Mouse (Mus musculus) c-Kit-negative CD71-positive TER-119-positive erythroid progenitor cells, embryonic 14.5 days (primary cell): ENCODE results near the gene Pgap3.
A peak's percentile ranks its signal among the peaks of the same experiment; 100 is the strongest.

Experiments used
- DNase-seq: peaks from one replicate; pipeline ENCODE4 v3.0.0-alpha.2; 2013; ENCODE audit warnings: low read depth, low spot score

Gene Pgap3

DNA sequence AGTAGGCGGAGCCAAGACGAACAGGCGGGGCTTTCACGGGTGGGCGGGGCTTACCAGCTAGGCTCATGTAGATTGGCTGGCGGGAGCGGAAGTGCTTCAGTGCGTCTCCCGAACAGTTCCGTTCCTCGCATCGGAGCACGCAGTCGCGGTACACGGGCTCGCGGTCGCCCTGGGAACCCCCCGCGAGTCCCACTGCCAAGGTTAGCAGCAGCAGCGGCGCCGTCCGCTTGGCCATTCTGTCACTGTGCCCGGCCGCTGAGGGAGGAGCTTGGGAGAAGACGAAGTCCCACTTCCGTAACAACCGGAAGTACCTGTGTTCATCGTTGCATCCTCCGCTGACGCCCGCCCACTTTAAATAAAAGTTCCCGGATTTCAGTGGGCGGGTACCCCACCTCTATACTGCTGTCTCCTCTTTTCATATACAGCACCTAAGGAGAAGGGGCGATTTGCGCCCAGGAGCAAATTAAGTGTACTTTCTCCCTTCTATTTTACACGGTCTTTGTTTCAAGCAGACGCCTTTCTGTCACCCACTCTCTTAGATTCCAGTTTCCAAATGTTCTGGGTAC, at the start of gene Pgap3:
Pgap3 (minus strand) TSS at position 330 of the 566 bp plus-strand sequence.
- peak; percentile 78 for DNase-seq

DNA sequence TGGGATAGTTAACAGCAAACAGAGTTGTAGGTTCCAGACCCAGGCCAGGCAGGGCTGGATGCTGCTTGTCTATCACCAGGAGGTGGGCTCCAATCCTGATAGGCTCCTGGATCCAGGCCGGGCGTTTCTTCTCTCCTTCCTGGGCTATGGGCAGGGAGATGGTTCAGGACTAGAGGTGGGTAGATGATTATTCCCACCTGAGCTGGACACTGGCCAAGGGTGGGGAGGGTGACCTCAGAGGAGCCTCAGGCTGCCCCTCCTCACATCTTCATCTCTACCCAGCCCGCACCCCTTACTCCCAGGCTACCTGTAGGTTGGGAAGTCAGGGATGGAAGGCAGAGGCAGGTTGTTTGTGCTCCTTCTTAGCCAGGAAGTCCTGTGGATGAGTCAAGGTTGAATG, 49.1 kb upstream of the Pgap3 start:
- no peak for DNase-seq

DNA sequence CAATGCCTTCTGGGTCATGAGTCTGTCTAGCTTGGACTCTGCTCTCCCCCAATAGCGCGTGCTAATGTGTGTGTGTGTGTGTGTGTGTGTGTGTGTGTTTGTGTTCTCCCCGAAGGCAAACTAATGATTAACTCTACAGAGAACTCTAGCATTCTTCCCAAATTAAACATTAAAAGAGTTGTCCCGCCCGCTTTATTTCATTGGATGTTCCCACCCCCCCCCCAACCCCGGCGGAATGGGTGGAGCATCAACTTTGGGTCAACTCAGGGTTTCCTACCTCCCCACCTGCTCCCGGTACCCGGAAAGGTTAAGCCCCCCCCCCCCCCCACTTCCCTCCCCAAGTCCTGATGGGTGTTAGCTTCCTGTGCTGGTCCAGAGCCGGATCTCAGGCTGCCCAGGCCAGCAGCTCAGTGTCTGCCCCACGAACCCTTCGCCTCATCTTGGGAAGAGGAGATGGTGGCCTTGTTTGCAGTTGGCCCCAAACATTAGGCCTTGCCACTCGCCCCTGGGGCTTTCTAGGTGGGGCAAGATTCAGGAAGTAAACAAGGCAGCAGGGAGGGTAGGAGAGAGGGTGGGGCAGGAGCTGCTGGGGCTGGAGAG, 48.0 kb upstream of the Pgap3 start:
- DNase-seq = no peak

DNA sequence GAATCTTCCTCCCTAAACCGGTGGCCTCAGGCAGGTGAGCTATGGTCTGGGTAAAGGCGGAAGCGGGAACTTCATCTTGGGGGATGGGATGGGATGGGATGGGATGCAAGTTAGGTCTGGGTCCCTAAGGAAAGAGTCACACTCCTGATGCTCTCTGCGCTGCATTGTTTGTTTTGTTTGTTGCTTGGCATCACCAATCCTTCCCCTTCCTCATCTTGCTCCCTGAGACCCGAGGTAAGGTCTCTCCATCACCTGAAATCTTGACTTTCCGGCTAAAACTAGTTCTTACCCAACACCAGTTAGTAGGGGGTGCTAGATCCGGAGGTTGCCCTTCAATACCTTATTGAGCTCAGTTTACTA, 47.2 kb upstream of the Pgap3 start:
- no peak for DNase-seq

DNA sequence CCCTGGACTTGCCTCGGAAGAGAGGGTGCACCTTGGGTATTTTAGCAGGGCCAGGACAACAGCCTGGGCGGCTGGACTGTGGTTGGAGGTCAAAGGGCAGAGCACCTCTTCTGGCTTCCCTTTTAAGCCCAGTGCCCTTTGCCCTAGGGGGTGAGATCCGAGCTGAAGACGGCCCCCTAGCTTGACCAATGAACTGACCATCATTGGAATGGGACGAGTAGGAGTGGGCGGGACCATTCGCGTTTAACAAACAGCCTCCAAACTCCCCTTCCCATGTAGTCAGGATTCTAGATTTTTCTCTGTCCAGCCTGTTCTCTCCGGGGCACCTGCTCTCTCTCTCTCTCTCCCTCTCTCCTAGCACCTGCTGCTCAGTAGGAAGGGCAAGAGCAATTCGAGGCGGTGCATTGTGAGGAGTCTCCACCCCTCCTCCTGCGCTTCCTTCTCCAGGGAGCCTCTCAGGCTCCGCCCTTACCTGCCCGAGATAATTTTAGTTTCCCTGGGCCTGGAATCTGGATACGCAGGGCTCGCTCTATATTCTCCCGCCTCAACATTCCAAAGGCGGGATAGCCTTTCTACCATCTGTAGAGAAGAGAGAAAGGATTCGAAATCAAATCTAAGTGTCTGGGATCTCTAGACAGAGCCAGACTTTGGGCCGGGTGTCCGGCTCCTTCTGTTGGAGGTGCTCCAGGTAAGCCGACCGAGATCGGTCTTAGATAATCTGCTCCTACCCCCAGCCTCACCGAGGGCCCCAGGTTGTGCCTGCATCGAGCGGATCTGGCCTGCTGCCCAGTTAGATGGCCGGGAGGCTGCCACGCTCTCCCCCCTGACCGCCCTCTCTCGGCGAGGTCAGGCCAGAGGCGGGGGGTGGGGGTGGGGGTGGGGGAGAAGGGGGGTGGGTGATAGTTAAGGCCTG, 46.5 kb upstream of the Pgap3 start:
- no peak for DNase-seq

DNA sequence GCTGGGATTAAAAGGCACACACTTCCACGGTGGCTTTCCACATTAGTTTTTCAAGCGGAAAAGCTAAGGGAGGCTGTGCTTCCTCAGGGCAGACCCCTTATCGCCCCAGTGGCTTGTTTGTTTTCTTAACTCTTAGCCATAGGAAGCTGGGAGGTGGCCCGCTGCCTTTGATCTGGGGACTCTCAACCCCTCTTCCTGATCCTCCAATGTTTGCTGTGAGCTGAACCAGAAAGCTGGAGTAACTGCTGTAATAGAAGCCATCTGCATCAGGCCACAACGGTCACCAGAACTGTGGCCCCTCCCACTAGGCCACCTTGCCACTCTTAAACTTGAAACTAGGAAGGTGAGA, 45.9 kb upstream of the Pgap3 start, which contains the start of gene Grb7:
Grb7 (plus strand) TSS at position 182 of the 349 bp plus-strand sequence.
- no peak for DNase-seq

DNA sequence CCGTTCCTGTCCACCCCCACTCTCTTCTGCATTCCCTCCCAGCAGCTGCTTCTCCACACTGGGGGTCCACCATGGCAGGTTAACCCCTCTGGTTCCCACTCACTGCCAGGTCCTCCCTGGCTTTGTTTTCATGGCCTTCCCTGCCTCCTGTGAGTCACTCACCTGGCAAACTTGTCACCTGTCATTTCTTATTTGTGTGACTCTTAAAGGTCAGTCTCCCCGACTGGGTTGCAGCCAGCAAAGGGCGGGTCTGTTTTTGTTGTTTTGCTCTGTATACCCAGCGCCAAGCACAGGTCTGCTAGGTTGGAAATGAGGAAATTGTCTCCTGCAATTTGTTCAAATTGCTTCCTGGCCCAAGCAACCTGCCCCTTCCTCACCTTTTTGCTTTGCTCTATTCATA, 45.4 kb upstream of the Pgap3 start:
- DNase-seq = no peak

DNA sequence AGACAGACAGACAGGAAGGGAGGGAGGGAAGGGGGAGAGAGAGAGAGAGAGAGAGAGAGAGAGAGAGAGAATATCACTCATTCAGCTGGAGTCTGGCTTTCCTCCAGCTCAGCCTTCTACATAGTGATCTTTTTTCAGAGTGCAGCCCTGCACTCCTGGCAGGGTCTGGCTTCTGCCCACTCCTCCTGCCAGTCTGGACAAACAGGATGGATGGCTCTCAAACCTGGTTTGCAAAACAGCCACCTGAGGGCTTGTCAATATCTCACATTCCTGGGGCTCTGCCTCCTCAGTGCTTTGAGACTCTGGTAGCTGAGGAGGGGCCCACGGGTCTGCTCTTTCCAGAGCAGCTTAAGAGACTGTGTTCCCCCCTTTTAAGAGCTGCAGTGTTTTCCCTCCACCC, 44.9 kb upstream of the Pgap3 start:
- no peak for DNase-seq

DNA sequence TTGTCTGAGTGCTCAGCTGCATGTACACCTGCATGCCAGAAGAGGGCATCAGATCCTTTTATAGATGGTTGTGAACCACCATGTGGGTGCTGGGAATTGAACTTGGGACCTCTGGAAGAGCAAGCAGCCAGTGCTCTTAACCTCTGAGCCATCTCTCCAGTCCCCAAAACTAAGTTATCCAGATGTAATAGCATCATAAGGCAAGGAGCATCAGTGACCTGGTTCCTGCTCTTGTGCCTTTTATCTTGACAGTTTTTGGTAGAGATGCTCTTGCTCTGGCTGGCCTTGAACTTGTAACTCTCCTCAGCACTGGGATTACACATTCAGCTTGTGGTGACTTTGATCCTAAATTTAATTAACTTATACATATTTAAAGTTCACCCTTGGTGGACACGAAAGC, 43.4 kb upstream of the Pgap3 start:
- no peak for DNase-seq

DNA sequence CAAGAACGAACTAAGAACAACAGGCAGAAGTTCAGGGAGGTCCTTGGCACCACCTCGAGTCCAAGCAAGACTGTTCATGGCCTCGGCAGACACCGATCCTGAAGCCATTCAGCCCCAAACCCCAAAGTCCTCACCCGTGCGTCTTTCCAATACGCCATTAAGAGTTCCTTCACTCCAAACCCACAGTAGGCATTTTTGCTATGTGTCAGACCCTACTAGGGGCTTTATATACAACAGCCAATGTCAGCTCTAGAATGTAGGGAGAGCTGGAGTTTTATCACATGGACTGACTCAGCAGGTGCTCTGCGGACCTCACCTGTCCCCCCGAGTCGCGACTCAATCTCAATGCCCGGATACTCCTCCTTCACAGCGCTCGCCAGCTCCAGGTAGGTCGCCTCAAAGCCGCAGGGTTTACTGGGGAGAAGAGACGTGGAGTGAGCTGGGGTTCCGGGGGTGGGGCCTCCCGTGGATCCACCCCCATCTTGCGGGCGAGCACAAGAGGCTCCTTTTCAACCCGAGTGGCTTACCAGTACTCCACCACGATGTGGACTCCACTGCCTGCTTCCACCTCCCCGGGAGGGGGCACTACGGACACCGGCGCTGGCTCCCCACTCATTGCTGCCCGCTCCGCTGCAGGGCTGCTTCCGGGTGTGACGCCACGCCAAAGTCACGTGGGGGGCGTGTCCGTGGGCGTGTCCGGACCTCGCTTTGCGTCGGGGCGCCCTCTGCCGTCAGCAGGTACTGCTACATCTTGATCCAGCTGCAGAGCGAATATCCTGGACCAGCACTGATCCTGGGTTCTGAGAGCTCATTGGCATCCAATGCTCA, 38.3 kb upstream of the Pgap3 start, which contains the start of gene Mien1:
Mien1 (minus strand) TSS at position 661 of the 828 bp plus-strand sequence.
- peak; percentile 81 for DNase-seq

DNA sequence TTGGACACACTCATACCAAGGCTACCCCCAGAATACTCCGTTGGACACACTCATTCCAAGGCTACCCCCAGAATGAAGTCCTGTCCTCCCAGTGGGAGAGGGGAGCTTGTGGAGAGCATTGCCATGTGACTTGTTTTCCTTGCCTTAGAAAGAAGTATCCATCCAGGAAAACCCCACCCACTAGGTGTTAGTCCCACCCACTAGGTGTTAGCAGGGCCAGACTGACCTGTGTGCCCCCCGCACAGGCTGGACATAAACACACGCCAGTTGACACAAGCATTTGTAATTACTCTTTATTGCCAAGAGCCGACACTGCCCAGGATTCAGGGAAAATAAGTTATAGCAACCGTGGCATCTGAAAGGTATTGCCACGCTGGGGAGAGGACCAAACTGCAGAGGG, 37.2 kb upstream of the Pgap3 start:
- DNase-seq = no peak

DNA sequence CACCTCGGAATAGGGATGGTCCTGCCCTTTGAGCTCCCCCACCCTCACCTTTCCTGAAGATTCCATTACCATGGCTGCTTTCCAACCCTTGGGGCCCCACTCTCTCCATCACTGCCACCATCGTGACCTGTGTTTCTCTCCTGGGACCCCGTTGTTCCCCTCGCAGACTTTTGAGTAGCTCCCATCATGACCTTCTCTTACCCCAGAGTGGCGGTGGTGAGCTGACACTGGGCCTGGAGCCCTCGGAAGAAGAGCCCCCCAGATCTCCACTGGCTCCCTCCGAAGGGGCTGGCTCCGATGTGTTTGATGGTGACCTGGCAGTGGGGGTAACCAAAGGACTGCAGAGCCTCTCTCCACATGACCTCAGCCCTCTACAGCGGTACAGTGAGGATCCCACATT, 35.4 kb upstream of the Pgap3 start:
- no peak for DNase-seq

DNA sequence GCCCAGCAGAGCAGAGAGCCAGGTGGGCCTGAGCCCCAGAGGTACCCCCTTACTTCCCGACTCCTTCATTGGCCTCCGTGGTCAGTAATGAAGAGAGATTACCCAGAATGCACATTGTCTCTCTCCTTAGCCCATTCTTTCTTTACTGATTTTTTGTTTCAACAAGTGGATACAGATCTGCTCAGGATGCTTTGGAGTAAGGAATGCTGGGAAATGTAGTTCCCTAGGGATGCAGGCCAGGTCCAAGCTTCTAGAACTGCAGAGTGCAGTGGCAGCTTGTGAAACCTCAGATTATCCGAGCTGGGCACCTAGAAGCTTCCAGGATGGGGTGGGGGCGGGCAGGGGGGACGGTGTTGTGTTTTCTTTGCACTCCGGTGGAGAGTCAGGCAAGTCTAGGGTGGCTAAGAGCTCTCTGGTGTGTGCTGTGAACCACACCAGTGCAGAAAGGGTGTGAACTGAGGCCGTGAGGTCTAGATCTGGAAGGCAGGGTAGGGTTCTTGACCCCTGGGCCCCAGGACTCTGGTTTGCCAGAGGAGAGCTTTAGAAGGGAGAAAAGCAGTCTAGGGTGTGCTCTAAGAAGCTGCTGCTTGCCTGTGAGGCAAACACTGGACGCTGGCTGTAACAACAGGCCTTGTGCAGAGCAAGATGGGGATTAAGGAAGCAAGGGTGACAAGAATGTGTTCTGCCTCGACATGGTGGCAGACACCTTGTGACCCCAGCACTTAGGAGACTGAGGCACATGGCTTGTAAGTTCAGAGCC, 31.6 kb upstream of the Pgap3 start:
- DNase-seq = no peak

DNA sequence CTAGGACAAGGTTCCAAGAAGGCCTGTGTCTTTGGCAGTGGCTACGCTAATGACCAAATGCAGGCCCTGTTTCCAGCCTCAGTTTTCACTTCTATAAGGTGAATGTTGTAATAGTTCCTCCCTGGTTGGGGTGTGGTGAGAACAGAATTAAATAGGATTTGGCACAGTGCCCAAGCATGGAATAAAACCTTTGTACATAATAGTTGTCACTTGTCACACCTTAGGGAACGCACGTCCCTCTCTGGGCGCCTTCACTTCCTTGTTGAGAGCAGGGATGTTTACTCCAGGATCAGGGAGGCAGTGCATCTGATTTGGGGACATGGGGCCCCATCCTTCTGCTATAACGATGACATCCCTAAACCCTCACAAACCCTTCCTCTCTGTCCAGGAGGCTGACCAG, 28.1 kb upstream of the Pgap3 start:
- DNase-seq = no peak

DNA sequence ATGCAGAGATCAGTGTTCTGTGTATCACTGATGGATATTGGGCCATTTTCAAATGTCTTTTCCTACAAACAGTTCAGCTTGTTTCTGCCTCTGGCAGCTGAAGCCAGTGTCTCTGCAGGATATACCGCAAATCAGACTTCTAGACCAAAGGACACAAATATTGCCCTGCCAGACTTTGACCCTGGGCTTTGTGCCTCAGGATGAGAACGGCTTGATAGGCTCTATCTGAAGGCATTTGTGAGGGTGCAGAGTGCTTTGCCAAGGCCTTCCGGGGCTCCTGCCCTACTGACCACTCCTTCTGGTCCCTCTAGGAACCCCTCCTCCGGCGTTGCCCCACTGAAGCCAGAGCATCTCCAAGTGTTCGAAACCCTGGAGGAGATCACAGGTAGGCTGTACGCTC, 26.3 kb upstream of the Pgap3 start:
- DNase-seq = no peak

DNA sequence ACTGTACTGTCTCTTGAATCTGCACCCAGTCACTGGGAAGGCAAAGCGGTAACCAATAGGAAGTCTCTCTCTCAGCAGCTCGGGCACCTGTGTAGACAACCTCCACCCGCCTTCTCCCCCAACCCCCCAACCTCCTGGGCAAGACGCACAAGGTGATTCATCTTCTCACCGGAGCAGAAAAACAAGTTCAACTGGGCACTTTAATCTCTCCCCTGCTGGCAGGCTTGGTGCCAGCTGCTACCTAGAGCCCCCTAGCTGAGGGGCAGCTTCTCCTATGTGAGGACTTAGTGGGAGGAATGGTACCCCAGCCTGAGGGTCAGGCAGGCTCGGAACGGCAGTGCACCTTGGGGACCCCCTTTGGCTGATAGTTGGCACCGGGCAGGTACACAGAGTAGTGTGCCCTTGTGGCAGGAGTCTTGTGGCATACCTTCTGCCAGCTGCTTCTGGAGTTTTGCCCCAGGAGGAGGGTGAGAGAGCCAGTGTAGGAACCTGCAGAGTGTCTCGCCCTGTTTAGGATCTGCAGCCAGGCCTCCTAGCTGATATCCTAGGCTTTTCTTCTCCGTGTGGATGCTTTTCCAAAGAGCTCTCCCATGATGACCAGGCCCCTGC, 18.8 kb upstream of the Pgap3 start:
- DNase-seq = no peak

DNA sequence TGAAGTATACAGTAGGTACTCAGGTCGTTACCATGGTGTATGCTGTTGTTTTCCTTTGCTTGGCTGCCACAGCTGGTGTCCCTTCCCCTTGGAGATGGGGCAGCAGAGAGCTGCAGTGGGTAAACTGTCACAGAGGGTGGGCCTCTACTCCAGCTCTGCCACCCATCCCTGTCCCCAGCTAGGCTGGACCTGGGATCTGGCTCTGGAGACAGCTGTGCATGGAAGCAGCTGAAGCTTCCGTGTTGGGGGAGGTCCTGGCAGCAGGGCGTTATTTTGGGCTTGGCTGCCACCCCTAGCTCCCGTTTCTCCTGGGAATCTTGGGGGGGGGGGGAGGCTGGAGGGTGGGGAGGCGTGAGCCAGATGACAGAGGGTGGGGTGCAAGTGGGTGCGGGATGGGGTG, 18.0 kb upstream of the Pgap3 start:
- DNase-seq = no peak

DNA sequence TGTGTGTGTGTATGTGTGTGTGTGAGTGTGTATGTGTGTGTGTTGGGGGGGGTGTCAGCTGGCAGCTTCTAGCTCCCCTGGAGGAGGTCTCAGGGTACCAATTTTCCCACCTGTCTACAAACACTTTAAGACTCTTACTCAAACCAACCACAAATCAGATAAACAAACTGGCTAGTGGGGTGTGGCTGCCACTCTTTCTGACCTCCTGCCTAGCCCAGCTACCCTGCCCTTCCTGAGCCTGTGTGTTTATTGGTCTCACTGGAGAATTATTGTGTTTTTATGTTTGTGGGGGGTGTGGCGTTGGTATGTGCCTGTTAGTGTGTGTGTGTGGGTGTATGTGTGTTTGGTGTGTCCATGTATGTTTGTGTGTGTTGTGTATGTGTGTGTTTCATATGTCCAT, 16.8 kb upstream of the Pgap3 start:
- DNase-seq = no peak

DNA sequence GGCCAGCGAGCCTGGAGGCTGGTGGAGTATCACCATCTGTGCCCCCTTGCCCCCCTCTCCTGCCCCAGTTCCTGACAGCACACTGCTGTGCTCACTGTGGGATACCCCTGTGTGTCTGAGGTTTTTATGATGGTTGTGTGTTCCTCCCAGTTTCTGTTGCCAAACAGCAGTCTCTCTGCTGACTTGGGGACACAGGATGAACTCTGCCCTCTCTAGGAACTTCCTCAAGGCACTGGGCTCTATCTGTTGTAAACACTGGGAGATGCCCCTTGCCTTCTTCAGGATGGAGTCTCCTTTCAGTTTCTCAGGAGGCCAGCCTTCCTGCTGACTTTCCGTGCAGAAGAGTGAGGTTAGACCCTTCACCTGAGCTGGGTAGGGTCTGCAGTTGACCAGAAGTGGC, 13.9 kb upstream of the Pgap3 start:
- DNase-seq = no peak

DNA sequence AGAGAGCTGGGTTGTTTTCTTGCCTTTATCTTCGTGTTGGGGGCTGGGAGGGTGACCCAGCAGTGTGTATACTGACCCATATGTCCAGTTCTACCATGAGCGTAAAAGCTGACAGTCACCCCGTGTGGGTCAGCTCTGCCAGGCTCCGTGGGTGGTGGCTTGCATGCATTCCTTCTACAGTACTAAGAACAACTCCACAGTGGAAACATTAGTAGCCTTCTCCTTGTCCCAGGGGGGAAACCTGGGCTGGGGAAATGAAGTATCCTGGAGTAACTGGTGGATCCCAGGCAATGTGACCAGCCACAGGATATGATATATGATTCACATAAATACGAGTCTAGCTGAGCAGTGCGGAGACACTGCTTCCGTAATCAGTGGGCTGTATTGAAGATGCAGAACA, 13.4 kb upstream of the Pgap3 start:
- no peak for DNase-seq

DNA sequence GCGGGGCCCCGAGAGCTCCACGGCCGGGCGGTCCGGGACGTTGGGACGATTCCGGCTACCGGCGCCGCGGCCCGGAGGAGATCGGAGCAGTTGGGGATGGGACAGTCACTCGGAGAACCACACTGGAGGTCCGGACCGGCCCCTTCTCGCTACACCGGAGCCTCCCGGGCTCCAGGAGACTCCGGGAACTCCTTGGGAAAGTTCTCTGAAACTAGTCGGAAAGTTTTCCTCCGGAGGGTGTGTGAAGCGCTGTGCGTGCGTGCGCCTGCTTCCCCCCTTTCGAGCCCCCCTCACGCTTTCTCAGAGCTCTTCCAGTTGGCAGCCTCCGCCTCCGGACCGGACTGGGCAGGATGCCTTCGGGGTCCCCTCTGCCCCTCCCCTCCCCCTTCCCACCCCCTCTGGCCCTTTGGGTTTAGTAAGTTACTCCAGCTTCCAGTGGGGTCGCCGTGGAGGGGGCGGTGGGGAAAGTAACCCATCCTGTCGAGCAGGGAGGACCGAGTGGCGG, 12.6 kb upstream of the Pgap3 start:
- no peak for DNase-seq
